Mouse (Mus musculus): ENCODE data around the gene Gm11027. TPM values are rescaled to one million over a fixed set of nuclear protein-coding genes. Genes with fewer than 3 reads are reported as not detected.

Gm11027 gene
- total RNA-seq, 2 experiments from 2014 or later, result not detected

GRCm38 (mm10) chr12:116280653-116281364 is 5.6 kb downstream of the Gm11027 start, which contains the start of gene Esyt2:
Gene Esyt2 (plus strand): TSS chr12:116281196.
- peak within 1 kb of the TSS; percentile 86 for H3K4me3 ChIP-seq
- DNase-seq (ENCODE audit: extremely low spot score in 1 of 2, low spot score in 2 of 2), result peak; percentile 100
- peak; percentile 41 for TF ChIP-seq CTCF (IDR thresholded peaks at IDR 0.05)
- intact Hi-C loops (cut with DNase I), result loop anchor here (2.0 to 5.0 kb wide), 4 partner anchors 18 to 341 kb away; partner anchors contain the start of genes Ptprn2 and Wdr60
- peak within 1 kb of the TSS; percentile 91 for H3K27ac ChIP-seq

- Histone ChIP-seq H3K4me3 (peak overlapping the region; percentile 86), H3K27ac (peak overlapping the region; percentile 91)
- peak; percentile 29 to 41 for DNase-seq (ENCODE audit: extremely low spot score in 1 of 2, low spot score in 2 of 2)
- TF ChIP-seq CTCF (IDR thresholded peaks at IDR 0.05), result no peak
- intact Hi-C loops (cut with DNase I), result loop anchor here (2.0 to 5.0 kb wide), 4 partner anchors 19 to 341 kb away; partner anchors contain the start of genes Ptprn2 and Wdr60
Observed at GRCm38 (mm10) chr12:116281427-116282281, 6.5 kb downstream of the Gm11027 start.

GRCm38 (mm10) chr12:116282856-116283255 is 7.7 kb downstream of the Gm11027 start:
- no peak overlapping the region for H3K27ac ChIP-seq
- intact Hi-C loops (cut with DNase I), result loop anchor here (5.0 kb wide), 3 partner anchors 44 to 339 kb away; partner anchors contain the start of gene Ptprn2

GRCm38 (mm10) chr12:116283511-116283910 is 8.3 kb downstream of the Gm11027 start:
- no peak overlapping the region; the same call in 1 of the 2 replicates for H3K4me3 ChIP-seq
- no peak overlapping the region for H3K27ac ChIP-seq
- intact Hi-C loops (cut with DNase I), result loop anchor here (5.0 kb wide), 3 partner anchors 44 to 339 kb away; partner anchors contain the start of gene Ptprn2
- no peak for DNase-seq (ENCODE audit: extremely low spot score in 1 of 2, low spot score in 2 of 2)
- no peak for TF ChIP-seq CTCF (IDR thresholded peaks at IDR 0.05)

More at GRCm38 (mm10) chr12:116282856-116283255, 7.7 kb downstream of the Gm11027 start:
- DNase-seq (ENCODE audit: extremely low spot score in 1 of 2, low spot score in 2 of 2), result no peak
- TF ChIP-seq CTCF (IDR thresholded peaks at IDR 0.05), result no peak
- peak overlapping the region; percentile 86 for H3K4me3 ChIP-seq

- no peak for DNase-seq (ENCODE audit: extremely low spot score in 1 of 2, low spot score in 2 of 2)
- H3K4me3 ChIP-seq, result no peak overlapping the region
- intact Hi-C loops (cut with DNase I), result no loop called here
- peak overlapping the region; percentile 69; the same call in 1 of the 2 replicates for H3K27ac ChIP-seq
- TF ChIP-seq CTCF (IDR thresholded peaks at IDR 0.05), result no peak
Observed at GRCm38 (mm10) chr12:116293185-116293584, 18.0 kb downstream of the Gm11027 start.

- no peak for DNase-seq (ENCODE audit: extremely low spot score in 1 of 2, low spot score in 2 of 2)
- intact Hi-C loops (cut with DNase I), result no loop called here
- peak overlapping the region; percentile 69 for H3K27ac ChIP-seq
- TF ChIP-seq CTCF (IDR thresholded peaks at IDR 0.05), result no peak
- no peak overlapping the region for H3K4me3 ChIP-seq
Observed at GRCm38 (mm10) chr12:116293599-116294292, 18.6 kb downstream of the Gm11027 start.

- no peak for TF ChIP-seq CTCF (IDR thresholded peaks at IDR 0.05)
- DNase-seq (ENCODE audit: extremely low spot score in 1 of 2, low spot score in 2 of 2), result no peak
- H3K27ac ChIP-seq, result no peak overlapping the region
- intact Hi-C loops (cut with DNase I), result no loop called here
- no peak overlapping the region for H3K4me3 ChIP-seq
Observed at GRCm38 (mm10) chr12:116299906-116300305, 24.7 kb downstream of the Gm11027 start.

GRCm38 (mm10) chr12:116302181-116302580 is 27.0 kb downstream of the Gm11027 start:
- intact Hi-C loops (cut with DNase I), result no loop called here
- TF ChIP-seq CTCF (IDR thresholded peaks at IDR 0.05), result no peak

GRCm38 (mm10) chr12:116306042-116306441 is 30.9 kb downstream of the Gm11027 start:
- intact Hi-C loops (cut with DNase I), result no loop called here
- Histone ChIP-seq H3K4me3 (no peak overlapping the region), H3K27ac (no peak overlapping the region)
- no peak for DNase-seq (ENCODE audit: extremely low spot score in 1 of 2, low spot score in 2 of 2)
- no peak for TF ChIP-seq CTCF (IDR thresholded peaks at IDR 0.05)

More at GRCm38 (mm10) chr12:116302181-116302580, 27.0 kb downstream of the Gm11027 start:
- no peak overlapping the region for H3K27ac ChIP-seq
- H3K4me3 ChIP-seq, result no peak overlapping the region
- no peak for DNase-seq (ENCODE audit: extremely low spot score in 1 of 2, low spot score in 2 of 2)

GRCm38 (mm10) chr12:116307870-116308269 is 32.7 kb downstream of the Gm11027 start:
- no peak for TF ChIP-seq CTCF (IDR thresholded peaks at IDR 0.05)
- no peak overlapping the region for H3K27ac ChIP-seq
- intact Hi-C loops (cut with DNase I), result no loop called here
- no peak for DNase-seq (ENCODE audit: extremely low spot score in 1 of 2, low spot score in 2 of 2)
- H3K4me3 ChIP-seq, result no peak overlapping the region

GRCm38 (mm10) chr12:116308612-116309011 is 33.4 kb downstream of the Gm11027 start:
- Histone ChIP-seq H3K4me3 (no peak overlapping the region), H3K27ac (no peak overlapping the region)
- intact Hi-C loops (cut with DNase I), result no loop called here
- no peak for DNase-seq (ENCODE audit: extremely low spot score in 1 of 2, low spot score in 2 of 2)
- no peak for TF ChIP-seq CTCF (IDR thresholded peaks at IDR 0.05)
